Mouse (Mus musculus) kidney, adult 2 months (tissue): ENCODE results near the gene Pcsk5.

Source experiments
- CTCF ChIP-seq: fragments of 200-500 bp; conservative IDR thresholded peaks from 2 replicates; pipeline ENCODE4 v1.5.1; 2011; ENCODE audit warnings: low read depth, mild to moderate bottlenecking, control low read depth, low read length, moderate library complexity, mixed read lengths; ENCODE audit not compliant: insufficient read depth, insufficient read length
- POLR2A ChIP-seq: fragments of 200-500 bp; IDR thresholded peaks from one replicate; pipeline ENCODE4 v1.6.1; 2011; ENCODE audit warnings: low read depth, low read length, control low read depth

DNA sequence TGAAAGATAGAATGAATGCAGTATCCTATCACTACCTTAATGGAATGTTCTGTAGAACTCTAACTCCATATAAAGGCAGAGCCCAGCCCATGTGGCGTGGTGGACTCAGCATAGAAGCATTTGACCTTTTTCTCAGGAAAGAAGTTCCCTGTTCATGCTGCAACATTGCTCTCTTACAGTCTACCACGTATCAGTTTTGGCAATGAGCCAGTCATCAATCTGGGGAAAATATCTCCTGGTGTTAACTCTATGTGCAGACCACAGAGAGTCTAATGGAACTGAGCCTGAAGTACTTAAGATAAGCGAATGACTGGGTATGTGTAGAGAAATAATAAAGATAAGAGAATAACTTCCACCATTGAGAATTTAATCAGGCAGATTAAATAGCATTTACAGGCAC lies 270.2 kb downstream of the Pcsk5 start:
- TF ChIP-seq CTCF (no peak), POLR2A (no peak)
